Mouse (Mus musculus) embryonic facial prominence, embryonic 14.5 days (tissue): ENCODE measurements around the gene Hist1h2ab. TPM values are rescaled to one million over a fixed set of nuclear protein-coding genes. Genes with fewer than 3 reads are reported as not detected.

Experiments used
- ATAC-seq: fragments of 200-750 bp; cut with Nextera tagmentation; 2 replicates; pipeline ENCODE4 v1.8.0; 2017; ENCODE audit warnings: low read depth, moderate number of reproducible peaks, moderate TSS enrichment
- DNase-seq: peaks from one replicate; pipeline ENCODE4 v3.0.0-alpha.2; 2015; ENCODE audit warnings: low spot score
- H3K27ac ChIP-seq: fragments of 300-500 bp; sonication (generic); replicated peaks from 2 replicates; pipeline ENCODE4 v1.5.1; 2014; ENCODE audit warnings: low read depth, mild to moderate bottlenecking, low read length, moderate library complexity
- H3K27me3 ChIP-seq: fragments of 300-500 bp; sonication (generic); replicated peaks from 2 replicates; pipeline ENCODE4 v1.6.1; 2014; ENCODE audit warnings: low read length; ENCODE audit not compliant: control insufficient read depth, insufficient read depth
- H3K36me3 ChIP-seq: fragments of 300-500 bp; sonication (generic); 2 replicates; pipeline ENCODE4 v1.6.1; 2014; ENCODE audit warnings: low read length, mixed read lengths; ENCODE audit not compliant: control insufficient read depth, insufficient read depth
- H3K4me1 ChIP-seq: fragments of 300-500 bp; sonication (generic); 2 replicates; pipeline ENCODE4 v1.6.1; 2014; ENCODE audit warnings: antibody characterized with exemption, low read length; ENCODE audit not compliant: control insufficient read depth, insufficient read depth
- H3K4me2 ChIP-seq: fragments of 300-500 bp; sonication (generic); 2 replicates; pipeline ENCODE4 v1.6.1; 2014; ENCODE audit warnings: low read depth, mild to moderate bottlenecking, low read length, moderate library complexity, mixed read lengths
- H3K4me3 ChIP-seq: fragments of 300-500 bp; sonication (generic); 2 replicates; pipeline ENCODE4 v1.5.1; 2014; ENCODE audit warnings: low read depth, mild to moderate bottlenecking, low read length
- H3K9ac ChIP-seq: fragments of 300-500 bp; sonication (generic); 2 replicates; pipeline ENCODE4 v1.6.1; 2014; ENCODE audit warnings: low read depth, mild to moderate bottlenecking, low read length, moderate library complexity, mixed read lengths
- H3K9me3 ChIP-seq: fragments of 300-500 bp; sonication (generic); 2 replicates; pipeline ENCODE4 v1.6.1; 2016; ENCODE audit warnings: low read length; ENCODE audit not compliant: control insufficient read depth
- WGBS: fragments of 180-500 bp; shearing (Covaris S2); extraction: QIAGEN DNeasy Blood & Tissue Kit; methylation state at CpG from one replicate; pipeline ENCODE4 v1.1.7; 2014; 5-methylcytosine and 5-hydroxymethylcytosine counted together
- polyA plus RNA-seq: library from polyadenylated mRNA; unstranded; fragments of >200 nt; fragmentation: Nextera tagmentation; extraction: Ambion mirVana; gene quantifications from 2 replicates; pipeline ENCODE4 v1.2.1, GENCODE M21; 2014

Gene Hist1h2ab
- polyA plus RNA-seq, 1 experiment from 2014 or later: 30.2 TPM

DNA sequence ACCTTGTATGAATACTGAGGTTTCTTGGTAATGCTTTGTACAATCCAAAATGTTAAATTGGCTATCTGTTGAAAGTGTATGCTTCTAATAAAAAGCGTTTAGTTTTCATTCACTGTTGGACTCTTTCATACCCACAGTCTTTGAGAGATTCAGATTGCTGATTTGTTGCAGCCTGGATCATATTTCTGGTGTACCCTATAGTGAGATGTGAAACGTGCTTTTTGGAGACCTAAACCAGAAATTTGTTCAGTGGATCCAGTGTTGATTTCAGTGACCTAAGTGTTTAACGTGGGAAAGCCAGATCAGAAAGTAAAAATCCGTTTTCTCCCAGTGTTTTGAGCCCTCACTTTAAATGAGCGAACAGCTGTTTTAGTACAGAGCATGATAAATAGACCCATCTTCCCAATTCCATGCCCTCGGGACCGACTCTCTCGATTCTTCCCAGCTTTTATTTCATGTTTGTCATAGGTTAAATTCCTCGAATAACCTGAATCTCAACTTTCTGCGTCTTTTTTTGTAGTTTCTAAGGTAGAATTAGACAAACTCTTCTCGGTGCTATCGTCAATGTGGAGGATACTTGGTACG lies 10.6 kb upstream of the Hist1h2ab start:
- no peak for ATAC-seq
- H3K36me3 ChIP-seq: no peaks in the 10 kb centered on the region
- H3K4me3 ChIP-seq: peak overlapping the region; percentile 49
- H3K27me3 ChIP-seq: no peaks in the 10 kb centered on the region
- H3K9me3 ChIP-seq: no peaks in the 10 kb centered on the region
- peaks cover 18% of the 10 kb centered on the region; the same call in 1 of the 2 replicates for H3K4me1 ChIP-seq
- 21% methylated on average over 13 of the region's 13 CpGs for WGBS
- H3K27ac ChIP-seq: peak overlapping the region; percentile 95
- peak overlapping the region; percentile 63 for H3K4me2 ChIP-seq
- peak overlapping the region; percentile 75 for H3K9ac ChIP-seq
- DNase-seq: peak; percentile 24

DNA sequence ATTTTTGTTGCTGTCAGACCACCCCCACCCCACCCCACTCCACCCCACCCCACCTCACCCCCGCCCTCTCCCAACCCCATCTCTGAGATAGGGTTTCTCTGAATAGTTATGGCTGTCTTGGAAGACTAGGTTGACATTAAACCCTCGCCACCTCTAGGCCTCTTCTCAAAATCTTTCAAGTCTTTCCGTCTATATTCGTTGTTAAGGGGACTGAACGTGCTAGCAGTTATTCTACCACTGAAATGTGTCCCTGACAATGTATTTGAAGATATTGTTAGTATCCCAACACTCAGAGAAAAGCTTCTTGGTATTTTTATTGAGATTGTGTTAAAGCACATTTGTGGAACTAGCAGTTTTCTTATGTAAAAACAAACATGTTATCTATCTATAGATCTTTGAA lies 10.0 kb upstream of the Hist1h2ab start:
- Histone ChIP-seq H3K9ac (peak overlapping the region; percentile 75), H3K4me1 (peaks cover 18% of the 10 kb centered on the region; the same call in 1 of the 2 replicates), H3K27me3 (no peaks in the 10 kb centered on the region), H3K27ac (peak overlapping the region; percentile 95), H3K9me3 (no peaks in the 10 kb centered on the region), H3K4me3 (peak overlapping the region; percentile 49), H3K4me2 (peak overlapping the region; percentile 63), H3K36me3 (no peaks in the 10 kb centered on the region)
- 55% methylated on average over 5 of the region's 5 CpGs for WGBS
- no peak for ATAC-seq
- DNase-seq: no peak

DNA sequence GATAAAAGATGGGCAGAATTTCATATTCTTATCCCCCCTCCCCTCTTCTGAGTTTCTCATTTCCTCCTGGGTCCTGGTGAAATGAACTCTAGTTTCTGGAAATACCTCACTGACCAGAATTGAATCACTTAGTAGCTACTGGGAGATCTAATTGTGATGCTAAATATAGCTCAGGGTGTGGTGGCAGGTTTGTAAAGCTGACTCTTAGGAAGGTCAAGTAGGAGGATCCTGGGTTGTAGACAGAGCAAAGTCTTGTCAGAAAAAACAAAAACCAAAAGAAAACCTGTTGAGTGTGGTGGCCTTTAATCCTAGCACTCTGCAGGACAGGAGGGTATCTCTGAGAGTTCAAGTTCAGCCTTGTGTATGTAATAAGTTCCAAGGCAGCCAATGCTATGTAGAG lies 8.9 kb upstream of the Hist1h2ab start:
- Histone ChIP-seq H3K27ac (no peak overlapping the region), H3K9me3 (no peaks in the 10 kb centered on the region)

DNA sequence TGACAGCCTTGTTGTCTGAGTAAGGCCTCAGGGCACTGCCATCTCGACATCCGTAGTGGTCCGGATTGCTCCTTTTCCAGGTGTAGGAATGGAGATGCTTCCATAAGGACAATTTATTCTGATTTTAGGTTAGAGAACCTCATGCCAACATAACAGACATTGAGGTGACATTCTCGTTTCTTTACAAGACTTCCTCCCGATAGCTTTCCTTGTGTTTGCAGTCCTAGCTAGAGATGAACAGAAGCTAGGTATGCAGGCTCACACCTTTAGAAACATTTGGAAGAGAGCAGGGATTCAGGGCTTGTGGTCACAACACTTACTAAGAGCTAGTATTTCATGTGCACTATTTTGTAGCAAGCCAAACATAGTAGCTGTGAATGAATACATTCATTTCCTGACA lies 7.7 kb upstream of the Hist1h2ab start:
- 73% methylated on average over 5 of the region's 5 CpGs for WGBS
- no peak for ATAC-seq
- H3K27ac ChIP-seq: no peak overlapping the region

More for the DNA sequence above, 8.9 kb upstream of the Hist1h2ab start:
- ATAC-seq: no peak
- H3K36me3 ChIP-seq: no peaks in the 10 kb centered on the region
- no peak overlapping the region for H3K4me3 ChIP-seq
- no peaks in the 10 kb centered on the region for H3K27me3 ChIP-seq
- H3K4me1 ChIP-seq: peaks cover 18% of the 10 kb centered on the region; the same call in 1 of the 2 replicates
- H3K9ac ChIP-seq: no peak overlapping the region
- DNase-seq: no peak
- H3K4me2 ChIP-seq: no peak overlapping the region

DNA sequence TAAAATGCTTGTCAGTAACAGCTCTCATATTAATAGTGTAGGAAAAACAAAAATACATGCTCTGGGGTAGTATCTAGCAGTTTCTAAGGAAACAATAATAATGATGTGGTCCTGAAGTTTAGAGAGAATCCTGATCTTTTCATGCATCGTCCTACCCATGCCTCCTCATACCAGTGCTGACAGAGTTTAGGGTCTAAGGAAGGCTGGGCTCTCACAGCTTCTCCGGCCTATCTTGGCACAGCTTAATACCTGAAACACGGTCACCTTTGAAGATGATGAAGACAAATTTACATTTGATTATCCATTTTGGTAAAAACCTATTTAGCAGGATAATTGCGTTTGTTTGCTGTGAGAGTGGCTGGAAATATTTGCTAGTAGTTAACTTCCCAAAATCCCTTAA lies 7.0 kb upstream of the Hist1h2ab start:
- DNase-seq (no peak), ATAC-seq (no peak)
- peaks cover 18% of the 10 kb centered on the region for H3K4me1 ChIP-seq
- no peaks in the 10 kb centered on the region for H3K9me3 ChIP-seq
- H3K36me3 ChIP-seq: no peaks in the 10 kb centered on the region
- peak overlapping the region; percentile 63 for H3K9ac ChIP-seq
- peak overlapping the region; percentile 100 for H3K27ac ChIP-seq
- 28% methylated on average over 4 of the region's 4 CpGs for WGBS
- peak overlapping the region; percentile 84 for H3K4me2 ChIP-seq
- H3K27me3 ChIP-seq: no peaks in the 10 kb centered on the region
- H3K4me3 ChIP-seq: peak overlapping the region; percentile 47

More for the DNA sequence above, 7.7 kb upstream of the Hist1h2ab start:
- Histone ChIP-seq H3K27me3 (no peaks in the 10 kb centered on the region), H3K9me3 (no peaks in the 10 kb centered on the region), H3K4me1 (peaks cover 18% of the 10 kb centered on the region), H3K4me3 (no peak overlapping the region), H3K9ac (no peak overlapping the region), H3K4me2 (no peak overlapping the region), H3K36me3 (no peaks in the 10 kb centered on the region)
- DNase-seq: no peak

DNA sequence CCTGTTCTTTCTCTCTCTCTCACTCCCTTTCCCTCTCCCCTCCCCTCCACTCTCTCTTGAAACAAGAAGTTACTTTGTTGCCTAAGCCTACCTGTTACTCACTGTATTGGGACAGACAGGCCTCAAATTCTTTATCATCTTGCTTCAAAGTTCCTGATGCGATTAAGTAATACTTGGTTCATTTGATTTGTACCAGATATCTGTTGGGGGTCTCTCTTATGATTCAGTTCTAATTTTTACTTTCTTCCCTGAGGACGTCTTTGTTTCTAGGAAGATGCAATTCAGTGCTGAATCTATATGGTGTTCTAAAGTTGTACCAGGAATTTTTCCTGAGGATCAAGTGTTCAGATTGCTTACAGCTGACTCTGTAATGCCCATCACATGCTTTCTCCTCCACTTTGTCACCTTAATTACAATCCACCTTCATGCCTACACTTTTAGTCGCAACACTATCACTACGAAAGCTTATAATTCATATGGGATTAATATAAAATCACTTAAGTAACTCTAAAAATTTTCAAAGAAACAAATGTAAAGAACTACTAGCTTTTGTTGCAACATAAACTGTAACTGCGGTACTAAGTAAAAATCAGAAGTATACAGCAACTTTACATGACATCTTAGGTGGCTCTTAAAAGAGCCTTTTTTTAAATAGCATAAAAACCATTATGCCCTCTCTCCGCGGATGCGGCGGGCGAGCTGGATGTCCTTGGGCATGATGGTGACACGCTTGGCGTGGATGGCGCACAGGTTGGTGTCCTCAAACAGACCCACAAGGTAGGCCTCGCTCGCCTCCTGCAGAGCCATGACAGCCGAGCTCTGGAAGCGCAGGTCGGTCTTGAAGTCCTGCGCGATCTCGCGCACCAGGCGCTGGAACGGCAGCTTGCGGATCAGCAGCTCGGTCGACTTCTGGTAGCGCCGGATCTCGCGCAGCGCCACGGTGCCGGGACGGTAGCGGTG lies 6.2 kb upstream of the Hist1h2ab start:
- DNase-seq (peak; percentile 32), ATAC-seq (no peak)
- Histone ChIP-seq H3K27me3 (no peaks in the 10 kb centered on the region), H3K9me3 (no peaks in the 10 kb centered on the region), H3K9ac (peak overlapping the region; percentile 72), H3K36me3 (no peaks in the 10 kb centered on the region), H3K27ac (peak overlapping the region; percentile 100), H3K4me3 (peak overlapping the region; percentile 47), H3K4me1 (peaks cover 18% of the 10 kb centered on the region), H3K4me2 (peak overlapping the region; percentile 84)
- 1% methylated on average over 17 of the region's 36 CpGs for WGBS

DNA sequence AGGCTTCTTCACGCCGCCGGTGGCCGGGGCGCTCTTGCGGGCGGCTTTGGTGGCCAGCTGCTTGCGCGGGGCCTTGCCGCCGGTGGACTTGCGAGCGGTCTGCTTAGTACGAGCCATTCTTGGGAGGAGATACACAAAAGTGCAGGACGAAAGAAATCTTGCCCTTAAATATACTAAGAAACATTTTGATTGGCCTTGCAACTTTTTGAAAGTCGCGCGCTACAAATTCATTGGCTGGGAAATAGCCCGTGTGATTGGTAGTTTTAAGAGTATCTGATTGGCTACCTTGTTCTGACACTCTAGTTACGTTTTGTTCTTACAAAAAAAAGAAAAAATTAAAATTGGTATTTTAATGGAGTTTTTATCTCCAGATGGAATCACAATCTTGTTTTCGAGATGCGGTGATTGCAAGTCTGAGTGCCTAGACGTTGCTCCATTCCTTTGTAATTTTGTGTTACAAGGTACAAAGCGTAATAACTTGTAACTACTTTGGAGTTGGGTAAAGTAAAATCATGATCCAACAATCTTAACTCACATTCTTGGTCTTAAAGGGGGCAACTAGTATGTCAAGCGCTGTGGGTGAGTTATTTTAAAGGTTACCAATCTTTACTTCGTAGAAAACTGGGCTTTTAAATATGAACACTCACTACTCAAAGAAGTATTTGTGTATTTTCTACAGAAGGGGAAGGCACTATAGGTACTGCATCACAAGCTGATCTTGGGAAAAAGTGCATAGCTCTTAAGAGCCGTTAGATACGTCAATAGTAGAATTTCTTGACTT lies 5.4 kb upstream of the Hist1h2ab start, which contains the start of gene Hist1h3c:
Gene Hist1h3c, minus strand, starts transcription at position 222 of the 781 bp plus-strand sequence.
- Histone ChIP-seq H3K9me3 (no peaks in the 10 kb centered on the region), H3K4me2 (peak within 1 kb of the TSS; percentile 84), H3K36me3 (no peaks in the 10 kb centered on the region), H3K4me1 (peaks cover 15% of the 10 kb centered on the region), H3K4me3 (peak within 1 kb of the TSS; percentile 47), H3K27ac (peak within 1 kb of the TSS; percentile 100), H3K9ac (peak within 1 kb of the TSS; percentile 72), H3K27me3 (no peaks in the 10 kb centered on the region)
- DNase-seq: peak; percentile 97
- peak; percentile 64 for ATAC-seq
- WGBS: 1% methylated on average over 20 of the region's 28 CpGs
